Mouse (Mus musculus) heart, embryonic 12.5 days (tissue): ENCODE measurements around the gene Krt5. TPM values are rescaled to one million over a fixed set of nuclear protein-coding genes. Genes with fewer than 3 reads are reported as not detected.
"Not testable (repeated sequence)": the region's sequence is repeated elsewhere in the genome, so short reads cannot be mapped to it uniquely, and the experiment has no call there.

ENCODE experiments used
- ATAC-seq: fragments of 200-750 bp; cut with Nextera tagmentation; 2 replicates; pipeline ENCODE4 v1.8.0; 2017; ENCODE audit warnings: moderate TSS enrichment, moderate library complexity; ENCODE audit not compliant: insufficient number of reproducible peaks, low FRiP score
- H3K27ac ChIP-seq: fragments of 300-500 bp; sonication (generic); 2 replicates; pipeline ENCODE4 v1.5.1; 2016; ENCODE audit warnings: mild to moderate bottlenecking, moderate library complexity; ENCODE audit not compliant: poor library complexity, severe bottlenecking
- H3K27me3 ChIP-seq: fragments of 300-500 bp; sonication (generic); replicated peaks from 2 replicates; pipeline ENCODE4 v1.6.1; 2016; ENCODE audit warnings: mild to moderate bottlenecking, moderate library complexity
- H3K36me3 ChIP-seq: fragments of 300-500 bp; sonication (generic); 2 replicates; pipeline ENCODE4 v1.6.1; 2016; ENCODE audit warnings: mild to moderate bottlenecking, moderate library complexity
- H3K4me1 ChIP-seq: fragments of 300-500 bp; sonication (generic); replicated peaks from 2 replicates; pipeline ENCODE4 v1.6.1; 2016; ENCODE audit warnings: mild to moderate bottlenecking
- H3K4me2 ChIP-seq: fragments of 300-500 bp; sonication (generic); 2 replicates; pipeline ENCODE4 v1.6.1; 2016; ENCODE audit warnings: mild to moderate bottlenecking, moderate library complexity
- H3K4me3 ChIP-seq: fragments of 300-500 bp; sonication (generic); 2 replicates; pipeline ENCODE4 v1.5.1; 2016; ENCODE audit warnings: mild to moderate bottlenecking
- H3K9ac ChIP-seq: fragments of 300-500 bp; sonication (generic); 2 replicates; pipeline ENCODE4 v1.6.1; 2016; ENCODE audit warnings: mild to moderate bottlenecking, moderate library complexity
- H3K9me3 ChIP-seq: fragments of 300-500 bp; sonication (generic); replicated peaks from 2 replicates; pipeline ENCODE4 v1.6.1; 2016; ENCODE audit warnings: mild to moderate bottlenecking, moderate library complexity
- WGBS: fragments of 180-500 bp; shearing (Covaris S2); methylation state at CpG from one replicate; pipeline ENCODE4 v1.1.7; 2016; 5-methylcytosine and 5-hydroxymethylcytosine counted together
- microRNA-seq: library from miRNA; unstranded; fragments of <30 nt; microRNA quantifications from one replicate; pipeline ENCODE4, GENCODE M21; 2017
- polyA plus RNA-seq: library from polyadenylated mRNA; unstranded; fragments of >200 nt; fragmentation: Nextera tagmentation; extraction: Ambion mirVana; gene quantifications from 2 replicates; pipeline ENCODE4 v1.2.1, GENCODE M21; 2016

Krt5 gene
- polyA plus RNA-seq, 1 experiment from 2014 or later = 1.9 TPM

DNA sequence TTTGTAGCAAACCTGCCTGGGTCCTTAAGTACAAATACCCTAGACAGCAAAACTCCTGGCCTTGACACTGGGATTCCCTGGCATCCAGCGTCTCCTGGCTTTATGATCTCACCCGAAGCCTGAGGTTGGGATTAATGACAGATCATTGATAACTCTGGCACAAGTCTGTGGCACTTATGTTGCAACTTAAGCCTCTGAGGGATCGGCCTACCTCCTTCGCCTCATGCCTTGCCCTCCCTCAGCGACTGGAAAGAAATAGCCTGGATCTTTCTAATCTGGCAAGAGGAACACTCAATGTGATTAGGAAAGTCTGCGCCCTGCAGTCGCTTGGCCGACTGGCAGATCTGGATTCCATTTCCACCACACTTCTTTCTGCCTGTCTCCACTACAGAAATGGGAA is 12.8 kb downstream of the Krt5 start:
- ATAC-seq = no peak
- no peaks in the 10 kb centered on the region for H3K36me3 ChIP-seq
- no peak overlapping the region for H3K27ac ChIP-seq
- peaks cover 11% of the 10 kb centered on the region for H3K27me3 ChIP-seq
- H3K9me3 ChIP-seq = no peaks in the 10 kb centered on the region
- no peak overlapping the region for H3K9ac ChIP-seq
- 63% methylated on average over 8 of the region's 8 CpGs for WGBS
- H3K4me2 ChIP-seq = no peak overlapping the region
- no peaks in the 10 kb centered on the region for H3K4me1 ChIP-seq
- H3K4me3 ChIP-seq = no peak overlapping the region

DNA sequence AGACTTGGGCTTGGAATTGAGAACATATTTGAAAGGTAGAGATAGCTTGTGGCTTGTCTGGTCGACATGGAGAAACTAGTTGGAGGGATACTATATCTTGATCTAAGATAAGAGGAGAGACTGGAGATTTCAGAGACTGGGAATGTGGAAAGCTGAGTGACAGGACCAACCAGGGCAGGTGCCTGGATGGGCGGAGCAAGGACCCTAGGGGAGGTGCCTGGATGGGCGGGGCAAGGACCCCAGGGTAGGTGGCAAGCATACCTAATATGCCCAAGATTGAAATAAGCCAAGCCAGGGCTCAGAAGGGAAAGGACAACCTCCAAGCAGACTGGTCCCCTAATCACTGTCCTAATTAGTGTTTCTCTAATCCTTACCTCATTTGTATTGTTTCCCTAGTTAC is 13.5 kb downstream of the Krt5 start:
- Histone ChIP-seq H3K36me3 (no peaks in the 10 kb centered on the region), H3K27ac (no peak overlapping the region), H3K4me1 (no peaks in the 10 kb centered on the region), H3K9ac (no peak overlapping the region), H3K4me2 (no peak overlapping the region), H3K27me3 (peaks cover 17% of the 10 kb centered on the region), H3K9me3 (no peaks in the 10 kb centered on the region), H3K4me3 (no peak overlapping the region)
- ATAC-seq = no peak
- 39% methylated on average over 3 of the region's 3 CpGs for WGBS

DNA sequence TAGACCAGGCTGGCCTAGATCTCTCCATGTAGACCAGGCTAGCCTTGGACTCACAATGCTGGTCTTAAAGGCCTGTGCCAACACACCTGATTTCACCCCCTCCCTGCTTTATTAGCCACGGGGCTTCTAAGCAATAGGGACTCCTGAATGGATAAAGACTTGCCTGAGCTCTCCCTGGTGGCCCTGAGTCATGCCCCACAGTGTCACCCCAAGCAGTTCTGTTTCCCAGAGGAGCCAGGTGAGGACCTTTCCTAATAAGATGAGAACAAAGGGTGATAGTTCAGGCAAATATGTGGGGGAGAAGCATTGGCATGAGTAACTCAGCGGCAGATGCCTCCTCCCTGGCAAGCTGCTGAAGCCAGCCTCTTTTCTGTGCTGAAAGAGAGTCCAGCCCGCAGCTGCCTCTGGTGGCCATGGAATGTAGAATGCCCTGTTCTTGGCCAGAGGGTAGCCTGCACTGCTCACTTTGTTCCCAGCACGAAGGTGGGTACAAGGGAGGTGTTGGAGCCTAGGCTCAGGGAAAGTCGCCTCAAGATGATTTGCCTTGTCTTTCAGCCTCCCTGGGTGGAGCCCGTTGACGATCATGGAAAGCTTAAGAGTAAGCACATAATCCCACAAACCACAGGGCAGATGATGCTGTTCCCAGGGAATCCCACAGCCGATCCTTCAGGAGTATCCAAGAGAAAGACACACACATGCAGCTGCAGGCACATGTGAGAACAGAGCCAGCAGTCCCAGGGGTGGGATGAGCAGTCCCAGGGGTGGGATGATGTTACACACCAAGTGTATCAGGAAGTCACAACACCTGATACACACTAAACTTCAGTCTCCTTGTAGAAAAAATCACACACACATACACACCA is 15.1 kb downstream of the Krt5 start:
- Histone ChIP-seq H3K36me3 (no peaks in the 10 kb centered on the region), H3K9ac (no peak overlapping the region), H3K27me3 (peaks cover 17% of the 10 kb centered on the region), H3K27ac (no peak overlapping the region), H3K4me1 (no peaks in the 10 kb centered on the region), H3K9me3 (no peaks in the 10 kb centered on the region), H3K4me2 (no peak overlapping the region), H3K4me3 (no peak overlapping the region)
- no peak for ATAC-seq
- WGBS = 67% methylated on average over 8 of the region's 8 CpGs

DNA sequence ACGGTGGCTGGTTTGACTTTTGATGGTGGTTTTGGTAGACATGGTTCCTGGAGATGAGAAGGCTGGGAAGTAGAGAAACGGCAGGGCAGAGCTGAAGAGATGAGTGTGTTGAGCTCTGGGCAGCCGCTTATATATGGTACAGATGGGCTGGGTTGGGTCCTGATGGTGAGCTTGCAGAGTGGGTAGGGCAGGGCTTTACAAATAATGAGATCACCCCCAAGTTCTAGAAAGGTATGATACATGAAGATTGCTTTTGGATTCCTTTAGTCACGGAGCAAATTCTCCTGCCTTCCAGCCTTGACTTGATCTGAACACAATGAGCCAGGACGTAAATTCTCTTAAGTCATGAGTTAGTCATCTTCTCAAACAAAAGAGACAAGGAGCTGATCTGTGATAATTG is 18.5 kb downstream of the Krt5 start, which contains the start of gene Krt6a:
Krt6a (minus strand) TSS at position 101 of the 400 bp plus-strand sequence.
- H3K27ac ChIP-seq = no peak within 1 kb of the TSS
- no peak within 1 kb of the TSS for H3K9ac ChIP-seq
- H3K27me3 ChIP-seq = peaks cover 17% of the 10 kb centered on the region
- H3K4me2 ChIP-seq = no peak within 1 kb of the TSS
- no peaks in the 10 kb centered on the region for H3K4me1 ChIP-seq
- no peak for ATAC-seq
- no peaks in the 10 kb centered on the region for H3K9me3 ChIP-seq
- WGBS = 74% methylated on average over 5 of the region's 5 CpGs
- H3K36me3 ChIP-seq = no peaks in the 10 kb centered on the region
- no peak within 1 kb of the TSS for H3K4me3 ChIP-seq

- WGBS = 74% methylated on average over 5 of the region's 5 CpGs
- not testable (repeated sequence) for H3K4me3 ChIP-seq, H3K36me3 ChIP-seq, H3K4me1 ChIP-seq, H3K27me3 ChIP-seq, ATAC-seq, H3K9ac ChIP-seq, H3K27ac ChIP-seq, H3K4me2 ChIP-seq, H3K9me3 ChIP-seq
Observed at GRCm38 (mm10) chr15:101690460-101690859, 22.2 kb downstream of the Krt5 start.

GRCm38 (mm10) chr15:101688161-101688560 is 24.5 kb downstream of the Krt5 start:
- H3K4me1 ChIP-seq = no peaks in the 10 kb centered on the region
- no peaks in the 10 kb centered on the region for H3K36me3 ChIP-seq
- no peak overlapping the region for H3K4me2 ChIP-seq
- WGBS = 47% methylated on average over 2 of the region's 2 CpGs
- H3K27me3 ChIP-seq = no peaks in the 10 kb centered on the region
- ATAC-seq = no peak
- H3K4me3 ChIP-seq = no peak overlapping the region
- H3K27ac ChIP-seq = no peak overlapping the region
- no peaks in the 10 kb centered on the region for H3K9me3 ChIP-seq
- no peak overlapping the region for H3K9ac ChIP-seq

GRCm38 (mm10) chr15:101680187-101680586 is 32.5 kb downstream of the Krt5 start, which contains the start of gene Krt6b:
Gene Krt6b, minus strand, starts transcription at chr15:101680287.
- Histone ChIP-seq H3K36me3 (no peaks in the 10 kb centered on the region), H3K4me3 (no peak within 1 kb of the TSS), H3K4me2 (no peak within 1 kb of the TSS), H3K9me3 (no peaks in the 10 kb centered on the region), H3K27ac (no peak within 1 kb of the TSS), H3K27me3 (no peaks in the 10 kb centered on the region; the same call in 1 of the 2 replicates), H3K9ac (no peak within 1 kb of the TSS), H3K4me1 (no peaks in the 10 kb centered on the region)
- ATAC-seq = no peak
- 84% methylated on average over 2 of the region's 2 CpGs for WGBS

- Histone ChIP-seq H3K27ac (no peak overlapping the region), H3K4me2 (no peak overlapping the region), H3K27me3 (no peaks in the 10 kb centered on the region), H3K4me1 (no peaks in the 10 kb centered on the region), H3K9me3 (no peaks in the 10 kb centered on the region), H3K4me3 (no peak overlapping the region), H3K9ac (no peak overlapping the region), H3K36me3 (no peaks in the 10 kb centered on the region)
- 75% methylated on average over 1 of the region's 1 CpGs for WGBS
- ATAC-seq = no peak
Observed at GRCm38 (mm10) chr15:101675978-101676377, 36.7 kb downstream of the Krt5 start.

Small RNA genes lying within 50 kb of the gene (microRNA-seq; reads per million reads assigned to microRNA genes)
- gene Gm44323 (not detected), gene Gm44342 (not detected), gene Gm44383 (not detected)

Other genes with a start within 250 kb of the Krt5 start
- gene Krt81, start 249.1 kb downstream of the Krt5 start, polyA plus RNA-seq = not detected in 2 replicates
- not detected in 2 replicates for gene Krt86, start 239.4 kb downstream of the Krt5 start, polyA plus RNA-seq
- not detected in 2 replicates for gene Krt83, start 221.4 kb downstream of the Krt5 start, polyA plus RNA-seq
- not detected in 2 replicates for gene Gm49425, start 195.6 kb downstream of the Krt5 start, polyA plus RNA-seq
- gene Krt84, start 180.1 kb downstream of the Krt5 start, polyA plus RNA-seq = not detected in 2 replicates
- not detected in 2 replicates for gene Krt82, start 162.2 kb downstream of the Krt5 start, polyA plus RNA-seq
- gene Krt90, start 149.9 kb downstream of the Krt5 start, polyA plus RNA-seq = 0.06 and 0.28 TPM in 2 replicates
- not detected in 2 replicates for gene Krt75, start 139.0 kb downstream of the Krt5 start, polyA plus RNA-seq
- gene Gm5414, start 84.7 kb downstream of the Krt5 start, polyA plus RNA-seq = not detected in 2 replicates
- gene Gm5478, start 65.5 kb downstream of the Krt5 start, polyA plus RNA-seq = not detected in 2 replicates
- not detected in 2 replicates for gene Krt6b, start 32.6 kb downstream of the Krt5 start, polyA plus RNA-seq
- not detected in 2 replicates for gene Krt6a, start 18.6 kb downstream of the Krt5 start, polyA plus RNA-seq
- gene Krt71, start 30.2 kb upstream of the Krt5 start, polyA plus RNA-seq = not detected in 2 replicates
- not detected in 2 replicates for gene Krt72, start 73.6 kb upstream of the Krt5 start, polyA plus RNA-seq
- not detected in 2 replicates for gene Krt73, start 89.4 kb upstream of the Krt5 start, polyA plus RNA-seq
- gene Krt2, start 105.3 kb upstream of the Krt5 start, polyA plus RNA-seq = not detected in 2 replicates
- gene Krt1, start 137.9 kb upstream of the Krt5 start, polyA plus RNA-seq = 0.63 and 0.76 TPM in 2 replicates
- not detected in 2 replicates for gene Krt77, start 156.8 kb upstream of the Krt5 start, polyA plus RNA-seq
- gene Krt76, start 180.0 kb upstream of the Krt5 start, polyA plus RNA-seq = not detected in 2 replicates
- gene Krt4, start 211.8 kb upstream of the Krt5 start, polyA plus RNA-seq = not detected in 2 replicates
- 1.2 and 1.6 TPM in 2 replicates for gene Krt79, start 227.4 kb upstream of the Krt5 start, polyA plus RNA-seq
- not detected in 2 replicates for gene Krt78, start 241.4 kb upstream of the Krt5 start, polyA plus RNA-seq